Mouse (Mus musculus) liver, adult 2 months (tissue): Measurements from ENCODE around the gene Zfp629. TPM values are rescaled to one million over a fixed set of nuclear protein-coding genes. Genes with fewer than 3 reads are reported as not detected.
"Not testable (repeated sequence)": the region's sequence is repeated elsewhere in the genome, so short reads cannot be mapped to it uniquely, and the experiment has no call there.

Experiments
- DNase-seq: peaks from one replicate; pipeline ENCODE4 v3.0.0-alpha.2; 2011; ENCODE audit warnings: low read depth, low spot score; ENCODE audit errors: extremely low read depth
- H3K27ac ChIP-seq: fragments of 200-500 bp; replicated peaks from 2 replicates; pipeline ENCODE4 v1.5.1; 2012; ENCODE audit warnings: low read depth, mild to moderate bottlenecking, control low read depth, inconsistent platforms, low read length; ENCODE audit not compliant: insufficient read depth
- H3K27me3 ChIP-seq: fragments of 200-500 bp; 2 replicates; pipeline ENCODE4 v1.6.1; 2012; ENCODE audit warnings: mild to moderate bottlenecking, moderate library complexity, low read length, inconsistent platforms; ENCODE audit not compliant: control insufficient read depth, insufficient read depth
- H3K36me3 ChIP-seq: fragments of 200-500 bp; 2 replicates; pipeline ENCODE4 v1.6.1; 2012; ENCODE audit warnings: low read length, inconsistent platforms; ENCODE audit not compliant: control insufficient read depth, insufficient read depth
- H3K4me1 ChIP-seq: fragments of 200-500 bp; 2 replicates; pipeline ENCODE4 v1.6.1; 2011; ENCODE audit warnings: low read length; ENCODE audit not compliant: control insufficient read depth, insufficient read depth
- H3K4me3 ChIP-seq: fragments of 200-500 bp; 2 replicates; pipeline ENCODE4 v1.5.1; 2011; ENCODE audit warnings: low read depth, mild to moderate bottlenecking, control low read depth, low read length, moderate library complexity; ENCODE audit not compliant: insufficient read depth
- H3K79me2 ChIP-seq: fragments of 200-500 bp; 2 replicates; pipeline ENCODE4 v1.6.1; 2012; ENCODE audit warnings: inconsistent platforms, mild to moderate bottlenecking, low read length, moderate library complexity; ENCODE audit not compliant: control insufficient read depth, insufficient read depth
- H3K9ac ChIP-seq: fragments of 200-500 bp; 2 replicates; pipeline ENCODE4 v1.6.1; 2012; ENCODE audit warnings: low read depth, mild to moderate bottlenecking, control low read depth, inconsistent platforms, low read length
- CTCF ChIP-seq: fragments of 200-500 bp; IDR thresholded peaks from 2 replicates; pipeline ENCODE4 v1.5.1; 2011; ENCODE audit warnings: low read depth, low read length, control low read depth
- POLR2A ChIP-seq: fragments of 200-500 bp; IDR thresholded peaks from 2 replicates; pipeline ENCODE4 v1.6.1; 2011; ENCODE audit warnings: low read length, control low read depth; ENCODE audit not compliant: insufficient read depth; ENCODE audit errors: extremely low read depth
- WGBS: fragments of 180-500 bp; shearing (Covaris S2); methylation state at CpG from one replicate; pipeline ENCODE4 v1.1.7; 2018; 5-methylcytosine and 5-hydroxymethylcytosine counted together
- polyA plus RNA-seq: library from polyadenylated mRNA; depleted of rRNA; stranded (reverse); fragments of >200 nt; gene quantifications from 2 replicates; pipeline ENCODE4 v1.2.3, GENCODE M21; 2012
- total RNA-seq: library from RNA; depleted of rRNA; stranded (reverse); fragments of >200 nt; gene quantifications from 2 replicates; pipeline ENCODE4 v1.2.3, GENCODE M21; 2014

Zfp629 gene
- total and polyA plus RNA-seq, 2 experiments = 4.8 to 7.0 TPM

DNA sequence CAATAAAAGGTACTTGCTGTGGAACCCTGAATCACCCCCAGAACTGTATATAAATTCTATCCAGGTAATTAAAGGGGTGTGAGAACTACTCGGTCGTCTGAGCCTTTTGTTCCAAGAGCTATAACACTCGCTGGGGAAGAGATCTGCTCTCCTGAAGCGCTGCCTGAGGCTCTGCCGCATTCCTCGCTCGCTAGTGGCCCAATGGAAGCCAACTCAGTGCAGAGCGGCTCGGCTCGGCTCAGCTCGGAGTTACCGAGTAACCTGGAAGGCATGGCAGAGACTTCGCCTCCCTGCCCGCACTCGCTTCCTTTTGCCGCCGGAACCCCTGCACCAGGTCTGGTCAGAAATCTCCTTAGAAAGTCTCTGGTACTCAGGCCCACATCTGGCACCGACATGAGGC lies 36.5 kb upstream of the Zfp629 start:
- Histone ChIP-seq H3K36me3 (no peaks in the 10 kb centered on the region), H3K4me3 (peak overlapping the region; percentile 10; the same call in 1 of the 2 replicates), H3K9ac (peak overlapping the region; percentile 10), H3K79me2 (no peaks in the 10 kb centered on the region), H3K27ac (no peak overlapping the region), H3K4me1 (peaks cover 5% of the 10 kb centered on the region), H3K27me3 (no peaks in the 10 kb centered on the region)
- TF ChIP-seq POLR2A (no peak), CTCF (no peak)
- 13% methylated on average over 18 of the region's 18 CpGs for WGBS
- no peak for DNase-seq

DNA sequence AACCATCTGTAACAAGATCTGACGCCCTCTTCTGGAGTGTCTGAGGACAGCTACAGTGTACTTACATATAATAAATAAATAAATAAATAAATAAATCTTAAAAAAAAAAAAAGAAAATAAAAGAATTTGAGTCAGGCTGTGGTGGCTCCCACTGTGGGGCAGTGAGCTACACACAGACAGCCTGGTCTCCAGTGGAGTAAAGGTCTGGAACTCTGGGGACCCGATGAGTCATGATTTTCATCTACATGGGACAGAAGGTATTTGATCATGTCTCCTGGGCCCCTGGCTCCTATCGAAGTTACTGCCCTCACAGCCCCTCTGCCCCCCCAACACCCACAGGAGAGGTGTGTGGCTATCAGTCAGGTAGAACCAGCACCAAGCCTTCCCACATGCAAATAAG lies 36.0 kb upstream of the Zfp629 start:
- H3K4me1 ChIP-seq = peaks cover 5% of the 10 kb centered on the region
- no peak for TF ChIP-seq CTCF
- no peak for TF ChIP-seq POLR2A
- H3K4me3 ChIP-seq = no peak overlapping the region
- H3K9ac ChIP-seq = no peak overlapping the region; the same call in 1 of the 2 replicates
- H3K36me3 ChIP-seq = no peaks in the 10 kb centered on the region
- no peak for DNase-seq
- WGBS = 74% methylated on average over 3 of the region's 3 CpGs
- H3K27ac ChIP-seq = no peak overlapping the region
- no peaks in the 10 kb centered on the region for H3K27me3 ChIP-seq
- H3K79me2 ChIP-seq = no peaks in the 10 kb centered on the region

DNA sequence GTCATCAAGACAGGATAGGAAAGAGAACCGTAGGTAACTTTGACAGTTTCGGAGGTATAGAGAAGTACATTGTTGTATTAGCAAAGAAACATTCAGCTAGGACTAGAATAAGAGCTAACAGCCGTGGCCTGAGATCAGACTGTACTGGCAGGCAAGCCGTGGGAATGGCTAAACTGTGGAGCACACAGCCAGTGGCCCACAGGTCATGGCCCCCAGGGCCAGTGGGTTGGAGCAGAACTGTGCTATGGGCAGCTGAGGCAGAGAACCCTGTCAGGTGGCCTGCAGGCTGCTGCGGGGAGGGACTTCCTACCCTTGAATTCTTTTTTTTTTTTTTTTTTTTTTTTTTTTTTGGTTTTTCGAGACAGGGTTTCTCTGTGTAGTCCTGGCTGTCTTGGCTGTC lies 33.6 kb upstream of the Zfp629 start:
- H3K79me2 ChIP-seq = no peaks in the 10 kb centered on the region
- H3K27ac ChIP-seq = no peak overlapping the region
- WGBS = 53% methylated on average over 6 of the region's 6 CpGs
- H3K4me3 ChIP-seq = no peak overlapping the region
- H3K36me3 ChIP-seq = no peaks in the 10 kb centered on the region
- H3K9ac ChIP-seq = no peak overlapping the region
- no peaks in the 10 kb centered on the region for H3K27me3 ChIP-seq
- peaks cover 5% of the 10 kb centered on the region for H3K4me1 ChIP-seq
- peak; percentile 72 for DNase-seq
- no peak for TF ChIP-seq POLR2A
- no peak for TF ChIP-seq CTCF

DNA sequence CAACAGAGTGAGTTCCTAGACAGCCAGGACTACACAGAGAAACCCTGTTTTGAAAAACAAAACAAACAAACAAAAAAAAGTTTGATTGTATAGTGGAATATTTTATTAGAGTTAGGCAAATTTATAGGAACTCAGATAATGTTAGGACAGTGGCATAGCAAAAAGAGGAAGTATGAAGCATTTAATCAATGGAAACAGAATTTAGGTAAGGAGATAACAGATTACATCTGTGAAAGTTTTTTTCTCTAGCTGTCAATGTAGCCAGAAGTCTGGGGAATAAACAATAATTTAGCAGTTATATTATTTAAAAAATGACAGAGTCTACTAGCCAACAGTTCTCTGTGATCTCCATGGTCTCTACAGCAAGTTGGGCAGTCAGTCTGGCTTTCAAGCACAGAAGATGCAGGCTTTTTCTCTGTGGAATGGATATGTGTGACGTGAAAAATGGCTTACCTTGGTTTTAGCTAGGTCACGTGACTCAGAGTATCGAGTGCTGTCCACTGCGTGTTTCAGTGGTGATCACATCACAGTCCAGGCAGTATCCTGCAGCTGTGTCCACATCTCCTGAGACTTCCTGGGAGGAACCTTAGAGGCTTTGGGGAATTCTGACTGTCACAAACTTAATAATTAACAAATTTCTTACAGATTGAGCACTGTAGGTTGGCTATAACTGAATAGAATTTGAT lies 33.1 kb upstream of the Zfp629 start:
- Histone ChIP-seq H3K27ac (no peak overlapping the region; the same call in 1 of the 2 replicates), H3K79me2 (no peaks in the 10 kb centered on the region), H3K27me3 (no peaks in the 10 kb centered on the region), H3K36me3 (no peaks in the 10 kb centered on the region), H3K9ac (no peak overlapping the region), H3K4me1 (peaks cover 5% of the 10 kb centered on the region), H3K4me3 (no peak overlapping the region)
- no peak for TF ChIP-seq POLR2A
- no peak for TF ChIP-seq CTCF
- peak; percentile 64 for DNase-seq
- 45% methylated on average over 4 of the region's 4 CpGs for WGBS

DNA sequence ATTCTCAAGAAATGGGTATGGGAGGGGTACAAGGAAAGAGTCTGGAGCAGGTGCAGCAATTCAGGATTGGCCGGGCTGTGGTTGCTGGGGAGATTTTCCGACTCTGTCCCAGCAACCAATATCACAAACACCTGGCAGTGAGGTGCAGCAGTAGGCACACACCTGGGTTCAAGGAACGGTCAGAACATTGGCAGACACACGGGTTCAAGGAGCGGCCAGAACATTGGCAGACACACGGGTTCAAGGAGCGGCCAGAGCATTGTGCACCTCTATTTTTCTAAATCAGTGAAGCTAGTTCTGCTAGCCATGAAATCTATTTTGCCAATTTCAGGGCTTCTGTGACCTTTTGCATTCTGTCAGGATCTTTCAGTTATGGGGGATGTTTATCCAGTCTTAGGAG lies 32.0 kb upstream of the Zfp629 start:
- H3K36me3 ChIP-seq, H3K4me1 ChIP-seq, H3K27me3 ChIP-seq, H3K27ac ChIP-seq, H3K79me2 ChIP-seq, H3K9ac ChIP-seq, H3K4me3 ChIP-seq: not testable (repeated sequence)
- WGBS = 37% methylated on average over 7 of the region's 7 CpGs
- peak; percentile 79 for DNase-seq

DNA sequence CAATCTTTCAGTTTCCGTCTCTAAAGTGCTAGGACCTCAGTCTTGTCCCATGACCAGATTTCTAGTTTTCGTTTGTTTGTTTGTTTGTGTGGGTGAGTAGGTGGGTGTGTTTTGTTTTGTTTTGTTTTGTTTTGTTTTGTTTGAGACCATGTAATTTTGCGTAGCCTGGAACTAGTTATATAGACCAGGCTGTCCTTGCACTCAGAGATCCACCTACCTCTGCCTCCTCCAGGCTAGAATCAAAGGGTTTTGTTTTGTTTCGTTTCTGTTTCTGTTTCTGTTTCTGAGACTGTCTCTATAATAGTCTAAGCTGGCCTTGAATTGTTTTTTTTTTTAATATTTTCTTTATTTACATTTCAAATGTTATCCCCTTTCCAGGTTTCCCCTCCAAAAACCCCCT lies 30.8 kb upstream of the Zfp629 start:
- no peak overlapping the region for H3K9ac ChIP-seq
- H3K4me3 ChIP-seq = no peak overlapping the region
- TF ChIP-seq POLR2A (no peak), CTCF (no peak)
- no peak overlapping the region for H3K27ac ChIP-seq
- no peaks in the 10 kb centered on the region for H3K27me3 ChIP-seq
- H3K79me2 ChIP-seq = no peaks in the 10 kb centered on the region
- no peak for DNase-seq
- WGBS = 65% methylated on average over 4 of the region's 4 CpGs
- H3K36me3 ChIP-seq = no peaks in the 10 kb centered on the region
- peaks cover 5% of the 10 kb centered on the region for H3K4me1 ChIP-seq
